Mouse (Mus musculus) hindbrain, embryonic 16.5 days (tissue): ENCODE results near the gene Clcn5. TPM values are rescaled to one million over a fixed set of nuclear protein-coding genes. Genes with fewer than 3 reads are reported as not detected.

Source experiments
- ATAC-seq: fragments of 200-750 bp; cut with Nextera tagmentation; 2 replicates; pipeline ENCODE4 v1.8.0; 2017; ENCODE audit warnings: moderate TSS enrichment, moderate library complexity
- H3K27ac ChIP-seq: fragments of 300-500 bp; sonication (generic); 2 replicates; pipeline ENCODE4 v1.5.1; 2014; ENCODE audit warnings: low read depth, mild to moderate bottlenecking, control low read depth, low read length, moderate library complexity
- H3K27me3 ChIP-seq: fragments of 300-500 bp; sonication (generic); replicated peaks from 2 replicates; pipeline ENCODE4 v1.6.1; 2014; ENCODE audit warnings: low read length; ENCODE audit not compliant: control insufficient read depth, insufficient read depth
- H3K36me3 ChIP-seq: fragments of 300-500 bp; sonication (generic); 2 replicates; pipeline ENCODE4 v1.6.1; 2014; ENCODE audit warnings: mild to moderate bottlenecking, low read length, moderate library complexity, mixed read lengths; ENCODE audit not compliant: control insufficient read depth, insufficient read depth
- H3K4me1 ChIP-seq: fragments of 300-500 bp; sonication (generic); 2 replicates; pipeline ENCODE4 v1.6.1; 2014; ENCODE audit warnings: low read depth, low read length; ENCODE audit not compliant: control insufficient read depth, insufficient read depth
- H3K4me2 ChIP-seq: fragments of 300-500 bp; sonication (generic); 2 replicates; pipeline ENCODE4 v1.6.1; 2014; ENCODE audit warnings: mild to moderate bottlenecking, low read length, control low read depth, moderate library complexity
- H3K4me3 ChIP-seq: fragments of 300-500 bp; sonication (generic); 2 replicates; pipeline ENCODE4 v1.5.1; 2014; ENCODE audit warnings: mild to moderate bottlenecking, low read length, control low read depth, moderate library complexity
- H3K9ac ChIP-seq: fragments of 300-500 bp; sonication (generic); 2 replicates; pipeline ENCODE4 v1.6.1; 2014; ENCODE audit warnings: low read depth, mild to moderate bottlenecking, control low read depth, low read length, moderate library complexity
- H3K9me3 ChIP-seq: fragments of 300-500 bp; sonication (generic); 2 replicates; pipeline ENCODE4 v1.6.1; 2014; ENCODE audit warnings: mild to moderate bottlenecking, low read length, moderate library complexity; ENCODE audit not compliant: control insufficient read depth
- WGBS: fragments of 180-500 bp; shearing (Covaris S2); extraction: QIAGEN DNeasy Blood & Tissue Kit; methylation state at CpG from one replicate; pipeline ENCODE4 v1.1.7; 2014; 5-methylcytosine and 5-hydroxymethylcytosine counted together
- polyA plus RNA-seq: library from polyadenylated mRNA; unstranded; fragments of >200 nt; fragmentation: Nextera tagmentation; extraction: Ambion mirVana; gene quantifications from 2 replicates; pipeline ENCODE4 v1.2.1, GENCODE M21; 2015

Gene Clcn5
- polyA plus RNA-seq: 6.7 and 8.9 TPM in 2 replicates

DNA sequence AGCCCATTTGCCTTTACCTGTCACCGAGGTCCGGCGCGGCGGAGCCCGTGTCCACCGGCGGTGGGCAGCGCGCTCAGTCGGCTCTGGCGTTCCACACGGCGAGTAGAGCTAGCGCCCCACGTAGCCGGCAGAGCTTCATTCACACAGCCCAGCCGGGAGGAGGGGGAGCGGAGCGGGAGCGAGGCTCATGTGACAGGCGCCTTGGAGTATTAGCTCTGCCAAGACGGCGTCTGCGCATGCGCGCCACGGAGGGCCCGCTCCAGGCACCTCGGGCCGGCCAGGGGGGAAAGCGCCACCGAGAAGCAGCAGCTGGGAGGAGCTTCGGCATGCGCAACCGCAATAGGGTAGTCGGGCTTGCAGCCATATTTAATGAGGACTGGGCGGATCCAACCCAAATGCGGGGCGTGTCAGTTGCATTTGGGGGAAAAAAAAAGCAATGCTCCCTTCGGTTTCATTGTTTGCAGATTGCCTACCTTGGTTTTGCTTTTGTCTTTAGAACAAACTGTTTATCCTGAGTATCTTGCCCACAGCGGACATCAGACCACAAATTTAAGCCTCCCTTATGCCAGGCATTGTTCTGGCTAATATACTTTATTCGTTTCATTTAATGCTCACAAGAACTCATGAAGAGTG lies at the start of gene Clcn5:
Clcn5 (minus strand) TSS at position 270 of the 633 bp plus-strand sequence.
- Histone ChIP-seq H3K36me3 (no peaks in the 10 kb centered on the region), H3K4me3 (peak within 1 kb of the TSS; percentile 60), H3K27ac (peak within 1 kb of the TSS; percentile 93), H3K9ac (peak within 1 kb of the TSS; percentile 81), H3K4me2 (peak within 1 kb of the TSS; percentile 55), H3K9me3 (no peaks in the 10 kb centered on the region), H3K27me3 (no peaks in the 10 kb centered on the region), H3K4me1 (no peaks in the 10 kb centered on the region; the same call in 1 of the 2 replicates)
- WGBS: 21% methylated on average over 34 of the region's 43 CpGs
- ATAC-seq: peak; percentile 97

DNA sequence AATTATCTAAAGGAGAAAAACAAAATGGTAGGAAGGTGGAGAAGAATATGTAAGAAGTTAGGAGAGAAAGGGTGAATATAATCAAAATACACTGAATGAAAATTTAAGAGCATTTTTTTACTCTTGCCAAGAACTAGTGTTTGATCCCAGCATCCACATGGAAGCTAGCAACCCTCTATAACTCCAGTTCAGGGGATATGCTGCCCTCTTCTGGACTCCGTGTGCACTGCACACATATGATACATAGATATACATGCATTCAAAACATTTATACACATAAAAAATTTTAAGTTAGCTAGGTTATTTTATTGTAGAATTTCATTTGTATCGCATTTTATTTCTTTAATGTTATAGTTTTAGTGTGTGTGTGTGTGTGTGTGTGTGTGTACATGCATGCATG lies 6.3 kb upstream of the Clcn5 start:
- Histone ChIP-seq H3K27me3 (no peaks in the 10 kb centered on the region), H3K9me3 (no peaks in the 10 kb centered on the region), H3K4me1 (no peaks in the 10 kb centered on the region), H3K27ac (no peak overlapping the region), H3K4me2 (no peak overlapping the region), H3K9ac (no peak overlapping the region), H3K4me3 (no peak overlapping the region), H3K36me3 (no peaks in the 10 kb centered on the region)
- WGBS: 30% methylated on average over 2 of the region's 2 CpGs
- no peak for ATAC-seq

DNA sequence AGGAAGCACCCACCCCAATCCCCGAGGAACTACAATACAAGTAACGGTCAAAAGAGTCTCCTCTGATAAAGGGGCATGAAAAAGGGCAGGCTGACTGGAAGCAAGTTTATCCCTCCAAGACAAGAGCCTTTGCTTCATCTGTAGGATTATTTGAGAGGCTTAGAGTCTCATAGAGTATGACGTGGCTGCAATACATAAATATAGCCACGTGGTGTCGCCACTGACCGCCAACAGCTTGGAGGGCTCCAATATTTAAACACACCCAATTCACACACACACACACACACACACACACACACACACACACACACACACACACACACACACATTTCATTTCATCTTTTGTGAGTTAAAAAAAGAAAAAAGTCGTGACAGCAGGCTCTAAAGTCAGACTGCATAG lies 3.1 kb upstream of the Clcn5 start:
- Histone ChIP-seq H3K27ac (no peak overlapping the region), H3K27me3 (no peaks in the 10 kb centered on the region), H3K9me3 (no peaks in the 10 kb centered on the region), H3K36me3 (no peaks in the 10 kb centered on the region), H3K4me2 (no peak overlapping the region), H3K4me1 (no peaks in the 10 kb centered on the region), H3K9ac (no peak overlapping the region), H3K4me3 (no peak overlapping the region)
- ATAC-seq: no peak
- 14% methylated on average over 7 of the region's 7 CpGs for WGBS

DNA sequence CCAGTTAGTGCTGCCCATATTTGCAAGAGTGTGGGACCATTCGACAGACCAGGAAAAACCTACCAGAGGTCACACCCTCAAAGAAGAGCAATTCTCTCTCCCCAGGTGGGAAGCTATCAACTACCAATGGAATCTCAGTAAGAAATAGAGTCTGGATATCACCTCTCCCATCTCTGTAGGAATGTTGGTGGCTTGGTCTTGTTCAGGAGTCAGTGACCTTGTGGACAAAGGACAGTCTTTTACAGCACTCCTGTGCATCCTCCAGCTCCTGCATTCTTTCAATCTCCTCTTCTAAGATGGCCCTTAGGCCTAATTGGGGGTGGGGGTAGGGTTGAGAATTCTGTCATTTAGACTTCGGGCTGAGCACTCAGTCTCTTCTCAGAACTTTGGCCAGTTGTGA lies 1.4 kb upstream of the Clcn5 start:
- H3K9ac ChIP-seq: no peak overlapping the region
- no peak overlapping the region for H3K4me3 ChIP-seq
- no peaks in the 10 kb centered on the region for H3K36me3 ChIP-seq
- no peak overlapping the region for H3K4me2 ChIP-seq
- 78% methylated on average over 2 of the region's 2 CpGs for WGBS
- no peaks in the 10 kb centered on the region for H3K9me3 ChIP-seq
- H3K27ac ChIP-seq: no peak overlapping the region
- no peaks in the 10 kb centered on the region for H3K27me3 ChIP-seq
- H3K4me1 ChIP-seq: no peaks in the 10 kb centered on the region
- ATAC-seq: no peak

DNA sequence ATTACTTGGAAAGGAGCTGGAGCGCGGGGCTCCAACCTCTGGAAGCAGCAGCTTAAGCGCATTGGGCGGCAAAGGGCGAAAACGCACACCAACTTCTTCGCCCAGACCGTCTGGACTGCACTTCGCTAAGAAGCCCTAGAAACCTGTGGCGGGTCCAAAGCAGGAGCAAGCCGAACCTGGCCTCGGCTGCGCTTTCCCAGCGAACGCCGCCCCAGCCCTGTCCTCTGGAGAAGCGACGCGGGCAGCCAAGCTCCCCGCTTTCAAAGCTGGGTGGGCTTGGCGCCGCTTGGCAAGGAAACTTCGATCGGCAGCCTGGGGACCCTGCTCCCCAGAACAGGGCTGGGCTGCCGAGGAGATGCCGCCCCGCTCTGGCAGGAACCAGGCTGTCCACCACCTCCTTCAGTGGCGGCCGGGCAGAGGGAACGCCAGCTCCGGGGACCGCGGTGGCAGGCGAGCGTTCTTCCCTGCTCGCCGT lies 570 bp downstream of the Clcn5 start:
- 17% methylated on average over 28 of the region's 37 CpGs for WGBS
- Histone ChIP-seq H3K9ac (peak overlapping the region; percentile 81), H3K4me1 (no peaks in the 10 kb centered on the region; the same call in 1 of the 2 replicates), H3K4me2 (peak overlapping the region; percentile 55), H3K27me3 (no peaks in the 10 kb centered on the region), H3K9me3 (no peaks in the 10 kb centered on the region), H3K36me3 (no peaks in the 10 kb centered on the region), H3K4me3 (peak overlapping the region; percentile 60), H3K27ac (peak overlapping the region; percentile 93)
- ATAC-seq: peak; percentile 82

DNA sequence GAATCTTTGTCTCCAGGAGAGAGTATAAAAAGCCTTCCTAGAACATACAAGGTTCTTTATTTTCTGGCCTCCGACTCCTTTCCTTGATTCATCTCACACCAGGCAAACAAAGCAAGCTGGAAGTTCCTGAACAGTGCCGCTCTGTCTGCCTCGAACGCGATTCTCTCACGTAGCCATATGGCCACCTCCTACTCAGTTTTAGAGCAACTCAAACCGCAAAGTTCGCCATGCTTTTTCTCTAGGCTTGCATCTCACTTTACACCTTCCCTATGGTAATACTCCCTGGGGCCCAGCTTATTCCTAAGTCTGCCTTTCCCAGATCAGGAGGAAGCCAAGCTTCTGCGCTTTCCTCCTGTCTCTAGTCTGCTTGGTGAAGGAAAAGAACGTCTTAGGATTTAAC lies 4.0 kb downstream of the Clcn5 start:
- peak overlapping the region; percentile 18 for H3K4me2 ChIP-seq
- no peaks in the 10 kb centered on the region for H3K27me3 ChIP-seq
- no peak overlapping the region for H3K9ac ChIP-seq
- no peak for ATAC-seq
- no peaks in the 10 kb centered on the region for H3K9me3 ChIP-seq
- no peaks in the 10 kb centered on the region; the same call in 1 of the 2 replicates for H3K4me1 ChIP-seq
- 48% methylated on average over 10 of the region's 10 CpGs for WGBS
- H3K36me3 ChIP-seq: no peaks in the 10 kb centered on the region
- H3K27ac ChIP-seq: no peak overlapping the region
- H3K4me3 ChIP-seq: no peak overlapping the region

DNA sequence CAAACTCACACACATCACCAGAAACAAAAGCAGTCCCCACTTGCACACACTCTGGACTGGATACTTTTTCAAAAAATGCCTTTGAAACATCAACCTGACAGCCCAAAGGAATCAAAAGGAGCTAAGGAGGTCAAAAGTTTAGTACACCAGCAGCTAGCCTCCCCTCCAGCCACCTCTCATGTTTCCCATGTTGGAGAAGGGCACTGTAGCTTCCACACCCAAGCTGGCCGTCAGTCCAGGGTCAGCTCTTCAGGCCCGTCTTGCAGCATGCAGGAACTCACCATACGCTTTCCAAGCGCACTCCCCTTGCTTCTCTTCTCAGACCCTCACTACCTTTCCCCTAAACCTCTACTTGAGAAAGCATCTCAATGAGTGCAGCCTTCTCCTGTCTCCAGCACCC lies 4.5 kb downstream of the Clcn5 start:
- no peak overlapping the region for H3K4me3 ChIP-seq
- no peaks in the 10 kb centered on the region for H3K9me3 ChIP-seq
- H3K9ac ChIP-seq: no peak overlapping the region
- 43% methylated on average over 4 of the region's 4 CpGs for WGBS
- H3K27ac ChIP-seq: no peak overlapping the region
- no peaks in the 10 kb centered on the region; the same call in 1 of the 2 replicates for H3K4me1 ChIP-seq
- ATAC-seq: no peak
- peak overlapping the region; percentile 18 for H3K4me2 ChIP-seq
- H3K27me3 ChIP-seq: no peaks in the 10 kb centered on the region
- no peaks in the 10 kb centered on the region for H3K36me3 ChIP-seq

DNA sequence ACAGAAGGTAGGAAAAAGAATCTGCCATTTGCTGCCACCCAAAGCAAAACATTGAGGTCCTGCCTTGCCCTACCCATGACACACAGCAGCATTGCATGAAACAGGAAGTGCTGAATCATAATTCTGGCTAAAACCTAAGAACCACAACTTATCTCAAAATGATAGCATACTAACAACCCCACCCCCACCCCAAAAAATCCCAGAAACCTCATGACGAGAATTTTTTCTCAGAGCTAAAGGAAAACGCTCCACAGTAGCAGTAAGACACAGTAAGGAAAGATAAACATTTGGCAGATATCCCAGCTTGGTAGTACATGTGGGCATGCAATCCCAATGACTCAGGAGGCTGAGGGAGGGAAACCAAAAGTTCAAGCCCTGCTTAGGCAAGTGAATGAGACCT lies 10.9 kb downstream of the Clcn5 start:
- WGBS: 70% methylated on average over 2 of the region's 2 CpGs
- Histone ChIP-seq H3K4me3 (no peak overlapping the region), H3K4me1 (no peaks in the 10 kb centered on the region), H3K4me2 (no peak overlapping the region), H3K9me3 (no peaks in the 10 kb centered on the region), H3K27ac (no peak overlapping the region), H3K9ac (no peak overlapping the region), H3K36me3 (no peaks in the 10 kb centered on the region), H3K27me3 (no peaks in the 10 kb centered on the region)
- no peak for ATAC-seq

DNA sequence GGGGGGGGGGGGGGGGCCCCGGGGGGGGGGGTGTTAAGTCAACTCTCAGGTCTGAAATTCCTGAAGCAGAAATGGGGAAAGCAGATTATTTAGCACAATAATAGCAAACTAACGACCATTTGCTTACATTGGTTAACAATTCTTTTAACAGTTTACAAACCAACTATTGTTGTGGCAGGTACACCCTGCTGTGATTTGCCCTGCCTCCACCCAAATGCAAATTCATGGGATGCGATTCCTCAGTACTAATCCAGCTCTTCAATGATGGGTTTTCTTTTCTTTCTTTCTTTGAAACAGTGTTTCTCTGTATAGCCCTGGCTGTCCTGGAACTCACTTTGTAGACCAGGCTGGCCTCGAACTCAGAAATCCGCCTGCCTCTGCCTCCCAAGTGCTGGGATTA lies 12.3 kb downstream of the Clcn5 start:
- no peak overlapping the region for H3K4me2 ChIP-seq
- H3K4me1 ChIP-seq: no peaks in the 10 kb centered on the region
- no peak overlapping the region for H3K27ac ChIP-seq
- WGBS: 57% methylated on average over 4 of the region's 5 CpGs
- no peak overlapping the region for H3K4me3 ChIP-seq
- no peaks in the 10 kb centered on the region for H3K9me3 ChIP-seq
- no peaks in the 10 kb centered on the region for H3K36me3 ChIP-seq
- no peak overlapping the region for H3K9ac ChIP-seq
- no peak for ATAC-seq
- H3K27me3 ChIP-seq: no peaks in the 10 kb centered on the region
